Mouse (Mus musculus): ENCODE results near the gene Rab5b. TPM values are rescaled to one million over a fixed set of nuclear protein-coding genes. Genes with fewer than 3 reads are reported as not detected.
"Not testable (repeated sequence)": the region's sequence is repeated elsewhere in the genome, so short reads cannot be mapped to it uniquely, and the experiment has no call there.

Gene Rab5b
- total RNA-seq, 2 experiments from 2014 or later, result 131 to 136 TPM

GRCm38 (mm10) chr10:128646139-128647089 is 49.6 kb downstream of the Rab5b start:
- peak; percentile 32 to 44 for DNase-seq (ENCODE audit: low spot score in 2 of 2)

GRCm38 (mm10) chr10:128645111-128646011 is 50.7 kb downstream of the Rab5b start, which contains the start of gene Ikzf4:
Gene Ikzf4 (minus strand): TSS chr10:128645991.
- peak; percentile 44 to 51 for DNase-seq (ENCODE audit: low spot score in 2 of 2)

GRCm38 (mm10) chr10:128642749-128643148 is 53.3 kb downstream of the Rab5b start:
- DNase-seq (ENCODE audit: low spot score in 2 of 2), result no peak

- no peak for DNase-seq (ENCODE audit: low spot score in 2 of 2)
These were observed 54.2 kb downstream of the Rab5b start for GRCm38 (mm10) chr10:128641871-128642270.

- no peak for DNase-seq (ENCODE audit: low spot score in 2 of 2)
These were observed 55.2 kb downstream of the Rab5b start for GRCm38 (mm10) chr10:128640891-128641290.

- no peak for DNase-seq (ENCODE audit: low spot score in 2 of 2)
These were observed 56.1 kb downstream of the Rab5b start for GRCm38 (mm10) chr10:128639999-128640398.

- DNase-seq (ENCODE audit: low spot score in 2 of 2), result no peak
These were observed 59.1 kb downstream of the Rab5b start for GRCm38 (mm10) chr10:128637011-128637410.

GRCm38 (mm10) chr10:128636561-128636960 is 59.5 kb downstream of the Rab5b start:
- no peak for DNase-seq (ENCODE audit: low spot score in 2 of 2)

GRCm38 (mm10) chr10:128635697-128636096 is 60.4 kb downstream of the Rab5b start:
- DNase-seq (ENCODE audit: low spot score in 2 of 2), result no peak

- DNase-seq (ENCODE audit: low spot score in 2 of 2), result no peak
These were observed 64.5 kb downstream of the Rab5b start for GRCm38 (mm10) chr10:128631571-128631970.

GRCm38 (mm10) chr10:128630306-128630705 is 65.8 kb downstream of the Rab5b start:
- DNase-seq (ENCODE audit: low spot score in 2 of 2), result not testable (repeated sequence)

- DNase-seq (ENCODE audit: low spot score in 2 of 2), result no peak
These were observed 66.3 kb downstream of the Rab5b start for GRCm38 (mm10) chr10:128629746-128630145.

GRCm38 (mm10) chr10:128627398-128628317 is 68.4 kb downstream of the Rab5b start:
- DNase-seq (ENCODE audit: low spot score in 2 of 2), result no peak

Other genes with a start within 250 kb of the Rab5b start
- 100 to 1,000 TPM; 265 to 267 TPM for gene Smarcc2, start 237.0 kb downstream of the Rab5b start, total RNA-seq (2021)
- gene Myl6, start 202.1 kb downstream of the Rab5b start, total RNA-seq (2021), result 100 to 1,000 TPM; 576 to 616 TPM
- 10 to 100 TPM; 31.5 to 34.9 TPM for gene Myl6b, start 197.6 kb downstream of the Rab5b start, total RNA-seq (2021)
- 10 to 100 TPM; 13.1 to 13.2 TPM for gene Esyt1, start 170.4 kb downstream of the Rab5b start, total RNA-seq (2021)
- gene Zc3h10, start 148.5 kb downstream of the Rab5b start, total RNA-seq (2021), result 10 to 100 TPM; 15.9 to 20.7 TPM
- gene Rpl41, start 147.0 kb downstream of the Rab5b start, total RNA-seq (2021), result 1,000 to 10,000 TPM; 1,493 to 1,582 TPM
- gene Pa2g4, start 130.3 kb downstream of the Rab5b start, total RNA-seq (2021), result 10 to 100 TPM; 58.3 TPM
- 1 to 10 TPM; 5.1 to 5.2 TPM for gene Erbb3, start 106.6 kb downstream of the Rab5b start, total RNA-seq (2021)
- 100 to 1,000 TPM; 232 to 257 TPM for gene Rps26, start 69.5 kb downstream of the Rab5b start, total RNA-seq (2021)
- gene Ikzf4, start 50.3 kb downstream of the Rab5b start, total RNA-seq (2021), result 10 to 100 TPM; 12.8 to 17.6 TPM
- 10 to 100 TPM; 12.2 to 12.4 TPM for gene Suox, start 22.2 kb downstream of the Rab5b start, total RNA-seq (2021)
- gene Pmel, start 7.9 kb upstream of the Rab5b start, total RNA-seq (2021), result under 1 TPM; 0.54 to 0.88 TPM
- 1 to 10 TPM; 1.4 to 2.6 TPM for gene Cdk2, start 8.8 kb upstream of the Rab5b start, total RNA-seq (2021)
- 1 to 10 TPM; 8.2 to 8.5 TPM for gene Dgka, start 48.6 kb upstream of the Rab5b start, total RNA-seq (2021)
- 10 to 100 TPM; 25.0 to 25.7 TPM for gene Pym1, start 51.6 kb upstream of the Rab5b start, total RNA-seq (2021)
- under 1 TPM; 0.63 to 0.66 TPM for gene Mmp19, start 94.6 kb upstream of the Rab5b start, total RNA-seq (2021)
- 10 to 100 TPM; 64.6 to 67.0 TPM for gene Dnajc14, start 107.8 kb upstream of the Rab5b start, total RNA-seq (2021)
- 1 to 10 TPM; 6.9 to 7.1 TPM for gene Tmem198b, start 108.1 kb upstream of the Rab5b start, total RNA-seq (2021)
- 10 to 100 TPM; 39.5 to 39.6 TPM for gene Sarnp, start 121.1 kb upstream of the Rab5b start, total RNA-seq (2021)
- gene Ormdl2, start 125.4 kb upstream of the Rab5b start, total RNA-seq (2021), result 1 to 10 TPM; 8.0 to 8.6 TPM
- 10 to 100 TPM; 12.5 to 15.2 TPM for gene Gdf11, start 195.5 kb upstream of the Rab5b start, total RNA-seq (2021)
- 10 to 100 TPM; 69.1 to 71.4 TPM for gene Cd63, start 204.7 kb upstream of the Rab5b start, total RNA-seq (2021)
- 1 to 10 TPM; 3.6 to 7.6 TPM for gene Rdh5, start 226.6 kb upstream of the Rab5b start, total RNA-seq (2021)
- 10 to 100 TPM; 79.8 to 82.3 TPM for gene Bloc1s1, start 227.8 kb upstream of the Rab5b start, total RNA-seq (2021)
- 10 to 100 TPM; 13.5 TPM for gene Itga7, start 237.6 kb upstream of the Rab5b start, total RNA-seq (2021)

Measured in left cerebral cortex, adult 18-20 months (tissue).